Mouse (Mus musculus) heart, embryonic 10.5 days (tissue): Measurements from ENCODE around the gene Ccdc167. TPM values are rescaled to one million over a fixed set of nuclear protein-coding genes. Genes with fewer than 3 reads are reported as not detected.

Experiments used
- DNase-seq: peaks from one replicate; pipeline ENCODE4 v3.0.0-alpha.2; 2017; ENCODE audit warnings: low spot score
- H3K27ac ChIP-seq: fragments of 300-500 bp; sonication (generic); 2 replicates; pipeline ENCODE4 v1.5.1; 2016; ENCODE audit warnings: mild to moderate bottlenecking
- H3K27me3 ChIP-seq: fragments of 300-500 bp; sonication (generic); 2 replicates; pipeline ENCODE4 v1.6.1; 2016; ENCODE audit warnings: mild to moderate bottlenecking; ENCODE audit not compliant: poor library complexity, insufficient read depth, severe bottlenecking
- H3K36me3 ChIP-seq: fragments of 300-500 bp; sonication (generic); 2 replicates; pipeline ENCODE4 v1.6.1; 2016; ENCODE audit warnings: mild to moderate bottlenecking, moderate library complexity
- H3K4me1 ChIP-seq: fragments of 300-500 bp; sonication (generic); 2 replicates; pipeline ENCODE4 v1.6.1; 2016; ENCODE audit warnings: mild to moderate bottlenecking
- H3K4me3 ChIP-seq: fragments of 300-500 bp; sonication (generic); 2 replicates; pipeline ENCODE4 v1.5.1; 2016; ENCODE audit warnings: mild to moderate bottlenecking, moderate library complexity
- H3K9me3 ChIP-seq: fragments of 300-500 bp; sonication (generic); 2 replicates; pipeline ENCODE4 v1.6.1; 2016; ENCODE audit warnings: mild to moderate bottlenecking, moderate library complexity
- WGBS: fragments of 180-500 bp; shearing (Covaris S2); methylation state at CpG from one replicate; pipeline ENCODE4 v1.1.7; 2016; 5-methylcytosine and 5-hydroxymethylcytosine counted together
- polyA plus RNA-seq: library from polyadenylated mRNA; unstranded; fragments of >200 nt; fragmentation: Nextera tagmentation; extraction: Ambion mirVana; gene quantifications from 2 replicates; pipeline ENCODE4 v1.2.1, GENCODE M21; 2016

Gene Ccdc167
- polyA plus RNA-seq, 1 experiment from 2014 or later: 19.0 TPM

- 57% methylated on average over 8 of the region's 8 CpGs for WGBS
Observed at GRCm38 (mm10) chr17:29711745-29712431, 5.0 kb downstream of the Ccdc167 start.

GRCm38 (mm10) chr17:29711076-29711744, 5.6 kb downstream of the Ccdc167 start:
- Histone ChIP-seq H3K9me3 (no peaks in the 10 kb centered on the region), H3K36me3 (peaks cover 9% of the 10 kb centered on the region), H3K27me3 (no peaks in the 10 kb centered on the region), H3K4me3 (no peak overlapping the region), H3K4me1 (peaks cover 74% of the 10 kb centered on the region), H3K27ac (peak overlapping the region; percentile 47)
- 70% methylated on average over 19 of the region's 19 CpGs for WGBS
- DNase-seq: no peak

More at GRCm38 (mm10) chr17:29711745-29712431, 5.0 kb downstream of the Ccdc167 start:
- peaks cover 73% of the 10 kb centered on the region for H3K4me1 ChIP-seq
- DNase-seq: no peak
- no peaks in the 10 kb centered on the region for H3K27me3 ChIP-seq
- H3K9me3 ChIP-seq: no peaks in the 10 kb centered on the region
- H3K27ac ChIP-seq: peak overlapping the region; percentile 47; the same call in 1 of the 2 replicates
- peaks cover 9% of the 10 kb centered on the region for H3K36me3 ChIP-seq
- no peak overlapping the region for H3K4me3 ChIP-seq

GRCm38 (mm10) chr17:29710562-29711044, 6.2 kb downstream of the Ccdc167 start:
- Histone ChIP-seq H3K9me3 (no peaks in the 10 kb centered on the region), H3K27me3 (no peaks in the 10 kb centered on the region), H3K27ac (peak overlapping the region; percentile 47), H3K4me3 (no peak overlapping the region), H3K4me1 (peaks cover 74% of the 10 kb centered on the region), H3K36me3 (peaks cover 9% of the 10 kb centered on the region)
- DNase-seq: no peak
- WGBS: 53% methylated on average over 11 of the region's 11 CpGs

GRCm38 (mm10) chr17:29708783-29709182, 8.1 kb downstream of the Ccdc167 start:
- Histone ChIP-seq H3K27ac (0 out of 2 replicates have a peak overlapping the region, but pooled peaks have one; percentile 49), H3K36me3 (peaks cover 17% of the 10 kb centered on the region), H3K4me1 (peaks cover 70% of the 10 kb centered on the region), H3K27me3 (no peaks in the 10 kb centered on the region), H3K9me3 (no peaks in the 10 kb centered on the region), H3K4me3 (no peak overlapping the region)
- no peak for DNase-seq
- WGBS: 54% methylated on average over 5 of the region's 5 CpGs

- peaks cover 62% of the 10 kb centered on the region for H3K4me1 ChIP-seq
- no peaks in the 10 kb centered on the region for H3K27me3 ChIP-seq
- DNase-seq: no peak
- H3K36me3 ChIP-seq: peaks cover 35% of the 10 kb centered on the region
- WGBS: 69% methylated on average over 5 of the region's 5 CpGs
- no peak overlapping the region for H3K27ac ChIP-seq
- H3K9me3 ChIP-seq: no peaks in the 10 kb centered on the region
- H3K4me3 ChIP-seq: no peak overlapping the region
Observed at GRCm38 (mm10) chr17:29706981-29707545, 9.8 kb downstream of the Ccdc167 start.

- H3K9me3 ChIP-seq: no peaks in the 10 kb centered on the region
- no peak overlapping the region for H3K4me3 ChIP-seq
- no peak for DNase-seq
- H3K4me1 ChIP-seq: peaks cover 50% of the 10 kb centered on the region
- no peak overlapping the region for H3K27ac ChIP-seq
- no peaks in the 10 kb centered on the region for H3K27me3 ChIP-seq
- WGBS: 79% methylated on average over 5 of the region's 5 CpGs
- peaks cover 46% of the 10 kb centered on the region for H3K36me3 ChIP-seq
Observed at GRCm38 (mm10) chr17:29705881-29706280, 11.0 kb downstream of the Ccdc167 start.

GRCm38 (mm10) chr17:29704781-29705180, 12.1 kb downstream of the Ccdc167 start:
- H3K4me3 ChIP-seq: no peak overlapping the region
- H3K4me1 ChIP-seq: peaks cover 39% of the 10 kb centered on the region
- DNase-seq: no peak
- no peaks in the 10 kb centered on the region for H3K9me3 ChIP-seq
- 35% methylated on average over 3 of the region's 3 CpGs for WGBS
- H3K27me3 ChIP-seq: no peaks in the 10 kb centered on the region
- peaks cover 57% of the 10 kb centered on the region for H3K36me3 ChIP-seq
- no peak overlapping the region for H3K27ac ChIP-seq

GRCm38 (mm10) chr17:29702938-29703710, 13.7 kb downstream of the Ccdc167 start:
- H3K27ac ChIP-seq: no peak overlapping the region; the same call in 1 of the 2 replicates
- no peaks in the 10 kb centered on the region for H3K27me3 ChIP-seq
- peaks cover 69% of the 10 kb centered on the region for H3K36me3 ChIP-seq
- H3K4me1 ChIP-seq: peaks cover 22% of the 10 kb centered on the region
- no peak overlapping the region for H3K4me3 ChIP-seq
- H3K9me3 ChIP-seq: no peaks in the 10 kb centered on the region
- WGBS: 84% methylated on average over 4 of the region's 4 CpGs
- no peak for DNase-seq

GRCm38 (mm10) chr17:29700573-29700972, 16.3 kb downstream of the Ccdc167 start:
- H3K27me3 ChIP-seq: no peaks in the 10 kb centered on the region
- H3K4me3 ChIP-seq: no peak overlapping the region
- 0 out of 2 replicates have a peak, but pooled peaks cover 3% of the 10 kb centered on the region for H3K4me1 ChIP-seq
- H3K27ac ChIP-seq: no peak overlapping the region
- peaks cover 90% of the 10 kb centered on the region for H3K36me3 ChIP-seq
- no peak for DNase-seq
- WGBS: 96% methylated on average over 7 of the region's 7 CpGs
- no peaks in the 10 kb centered on the region for H3K9me3 ChIP-seq

GRCm38 (mm10) chr17:29698421-29698820, 18.4 kb downstream of the Ccdc167 start:
- H3K9me3 ChIP-seq: no peaks in the 10 kb centered on the region
- H3K4me3 ChIP-seq: no peak overlapping the region
- H3K27me3 ChIP-seq: no peaks in the 10 kb centered on the region
- no peak for DNase-seq
- H3K4me1 ChIP-seq: no peaks in the 10 kb centered on the region
- H3K36me3 ChIP-seq: peaks cover 95% of the 10 kb centered on the region
- WGBS: 81% methylated on average over 6 of the region's 6 CpGs
- H3K27ac ChIP-seq: no peak overlapping the region

- peaks cover 84% of the 10 kb centered on the region for H3K36me3 ChIP-seq
- no peak overlapping the region for H3K27ac ChIP-seq
- H3K4me1 ChIP-seq: no peaks in the 10 kb centered on the region
- DNase-seq: no peak
- no peaks in the 10 kb centered on the region for H3K9me3 ChIP-seq
- no peak overlapping the region for H3K4me3 ChIP-seq
- no peaks in the 10 kb centered on the region for H3K27me3 ChIP-seq
- 96% methylated on average over 8 of the region's 8 CpGs for WGBS
Observed at GRCm38 (mm10) chr17:29696940-29697339, 19.9 kb downstream of the Ccdc167 start.

GRCm38 (mm10) chr17:29694516-29694915, 22.3 kb downstream of the Ccdc167 start:
- no peak overlapping the region for H3K4me3 ChIP-seq
- 86% methylated on average over 4 of the region's 4 CpGs for WGBS
- H3K9me3 ChIP-seq: no peaks in the 10 kb centered on the region
- H3K36me3 ChIP-seq: peaks cover 83% of the 10 kb centered on the region
- 0 out of 2 replicates have a peak, but pooled peaks cover 8% of the 10 kb centered on the region for H3K4me1 ChIP-seq
- no peaks in the 10 kb centered on the region for H3K27me3 ChIP-seq
- H3K27ac ChIP-seq: no peak overlapping the region
- DNase-seq: no peak
